Mouse (Mus musculus) olfactory bulb, adult 2 months (tissue): ENCODE results near the gene Eif1.

Experiments
- CTCF ChIP-seq: fragments of 200-500 bp; IDR thresholded peaks from 2 replicates; pipeline ENCODE4 v1.5.1; 2012; ENCODE audit warnings: low read depth, mild to moderate bottlenecking, low read length, moderate library complexity; ENCODE audit not compliant: insufficient read depth
- POLR2A ChIP-seq: fragments of 200-500 bp; IDR thresholded peaks from 2 replicates; pipeline ENCODE4 v1.6.1; 2012; ENCODE audit warnings: mild to moderate bottlenecking, low read depth, low read length, moderate library complexity; ENCODE audit not compliant: insufficient read depth

DNA sequence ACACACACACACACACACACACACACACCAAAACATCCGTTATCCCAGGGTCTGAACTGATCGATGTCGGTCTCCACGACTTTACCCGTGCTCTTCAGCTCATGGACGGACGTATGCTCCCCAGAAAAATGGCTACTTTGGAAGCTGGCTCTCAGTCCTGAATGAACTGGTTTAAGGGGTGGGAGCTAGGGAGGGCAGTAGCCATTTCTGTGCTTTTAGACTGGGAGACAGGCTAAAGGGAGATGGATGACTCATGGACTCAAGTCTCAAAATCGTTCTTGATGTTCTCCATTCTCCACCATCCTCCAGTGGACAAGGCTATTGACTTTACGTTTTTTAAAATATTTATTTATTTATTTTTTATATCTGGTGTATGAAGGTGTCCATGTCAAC is 37.1 kb downstream of the Eif1 start:
- TF ChIP-seq POLR2A (no peak), CTCF (no peak)
